Mouse (Mus musculus) left cerebral cortex, adult 11 months (tissue): ENCODE results near the gene Ggta1.
"Not testable (repeated sequence)": the region's sequence is repeated elsewhere in the genome, so short reads cannot be mapped to it uniquely, and the experiment has no call there.

Experiments used
- DNase-seq: peaks from one replicate; pipeline ENCODE4 v3.0.0; 2022; ENCODE audit warnings: low spot score

Ggta1 gene

GRCm38 (mm10) chr2:35460378-35460880 lies 2.6 kb downstream of the Ggta1 start:
- DNase-seq, result no peak

GRCm38 (mm10) chr2:35459316-35459715 lies 3.7 kb downstream of the Ggta1 start:
- no peak for DNase-seq

DNA sequence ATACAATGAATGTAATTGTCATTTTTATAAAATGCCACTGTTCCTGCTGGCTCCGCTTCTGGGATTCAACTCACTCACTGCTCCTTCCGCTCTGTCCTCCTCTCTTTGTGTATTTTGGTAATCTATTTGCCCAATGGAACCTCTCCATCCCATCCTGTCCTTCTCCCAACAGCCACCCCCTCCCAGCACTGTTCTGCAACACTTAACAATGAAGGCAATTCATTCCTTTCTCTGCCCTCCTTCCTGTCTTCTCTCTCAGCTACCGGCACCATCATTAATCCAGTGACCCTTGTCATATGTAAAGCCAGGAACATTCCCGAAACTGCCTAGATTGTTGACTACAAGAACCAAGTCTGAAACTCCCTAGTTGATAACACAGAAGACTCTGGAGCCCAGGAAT lies 4.6 kb downstream of the Ggta1 start:
- no peak for DNase-seq

DNA sequence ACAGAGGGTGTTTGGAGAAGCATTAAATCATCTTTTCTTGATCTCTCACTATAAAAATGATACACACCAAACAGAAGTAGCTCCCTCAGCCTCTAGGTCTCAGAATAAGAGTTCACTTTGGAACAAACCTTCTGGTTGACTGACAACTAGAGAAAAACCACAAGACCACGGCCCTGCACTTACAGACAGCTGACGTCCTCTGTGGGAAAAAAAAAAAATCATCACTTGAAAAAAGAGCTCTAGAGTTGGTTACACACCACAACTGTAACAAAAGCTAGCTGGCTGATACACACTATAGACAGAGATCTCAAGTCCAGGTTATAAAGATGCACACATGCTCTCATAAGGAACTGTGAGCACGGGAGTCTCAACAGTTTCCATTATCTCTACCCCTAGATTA lies 9.3 kb downstream of the Ggta1 start:
- no peak for DNase-seq

GRCm38 (mm10) chr2:35452695-35453094 lies 10.3 kb downstream of the Ggta1 start:
- DNase-seq, result not testable (repeated sequence)

- no peak for DNase-seq
Measured at GRCm38 (mm10) chr2:35451484-35452050, 11.5 kb downstream of the Ggta1 start.

DNA sequence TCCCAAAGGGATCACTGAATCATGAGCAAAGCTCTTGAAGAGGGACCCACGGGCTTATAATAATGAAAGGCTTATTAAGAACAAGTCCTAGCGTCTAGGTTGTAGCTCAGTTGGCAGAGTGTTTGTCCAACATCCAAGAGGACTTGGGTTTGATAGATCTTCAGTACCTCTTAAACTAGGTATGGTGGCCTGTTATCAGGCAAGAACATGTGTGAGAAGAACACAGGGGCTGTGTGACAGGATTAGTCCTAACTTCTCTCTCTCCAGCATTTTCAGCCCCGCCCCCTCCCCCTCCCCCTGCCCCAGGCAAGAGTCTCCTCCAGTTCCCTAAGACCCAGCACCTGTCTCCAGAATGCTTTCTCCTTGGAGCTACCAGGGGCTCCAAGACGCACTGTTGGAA lies 12.2 kb downstream of the Ggta1 start:
- no peak for DNase-seq

- DNase-seq, result no peak
Measured at GRCm38 (mm10) chr2:35449687-35450622, 13.1 kb downstream of the Ggta1 start.

GRCm38 (mm10) chr2:35448914-35449670 lies 13.9 kb downstream of the Ggta1 start:
- no peak for DNase-seq

DNA sequence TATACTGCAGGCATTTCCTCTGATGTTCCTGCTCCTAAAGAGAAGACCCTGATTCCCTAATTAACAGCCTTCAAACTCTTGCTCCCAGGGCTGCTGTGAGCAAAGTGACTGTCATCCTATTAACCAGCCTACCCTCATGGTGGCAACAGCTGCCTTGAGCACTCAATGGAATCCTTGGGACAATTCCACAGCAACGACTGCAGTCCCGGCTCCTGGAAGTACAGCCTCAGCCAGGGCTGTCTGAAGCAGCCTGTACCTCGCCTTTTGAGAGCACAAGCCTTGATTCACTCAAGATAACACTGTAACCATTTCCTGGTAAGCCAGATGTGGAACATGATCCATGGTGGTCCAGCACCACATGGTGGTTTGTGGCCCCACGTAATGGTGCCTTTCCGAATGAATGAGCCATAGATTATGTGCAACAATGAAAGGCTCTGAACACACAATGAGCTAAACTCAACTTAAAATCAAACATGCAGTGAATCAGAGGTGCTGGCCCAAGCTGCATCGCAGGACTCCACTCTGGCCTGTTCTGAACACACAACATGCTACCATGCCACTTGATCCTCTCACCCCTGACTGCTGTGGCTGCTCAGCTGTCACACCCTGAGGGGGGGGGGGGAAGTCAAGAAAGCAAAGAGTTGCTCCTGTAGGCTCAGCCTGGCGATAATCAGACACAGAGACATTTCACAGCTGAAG lies 14.7 kb downstream of the Ggta1 start:
- no peak for DNase-seq

GRCm38 (mm10) chr2:35447453-35447852 lies 15.6 kb downstream of the Ggta1 start:
- DNase-seq, result no peak

- no peak for DNase-seq
Measured at GRCm38 (mm10) chr2:35446798-35447197, 16.2 kb downstream of the Ggta1 start.

DNA sequence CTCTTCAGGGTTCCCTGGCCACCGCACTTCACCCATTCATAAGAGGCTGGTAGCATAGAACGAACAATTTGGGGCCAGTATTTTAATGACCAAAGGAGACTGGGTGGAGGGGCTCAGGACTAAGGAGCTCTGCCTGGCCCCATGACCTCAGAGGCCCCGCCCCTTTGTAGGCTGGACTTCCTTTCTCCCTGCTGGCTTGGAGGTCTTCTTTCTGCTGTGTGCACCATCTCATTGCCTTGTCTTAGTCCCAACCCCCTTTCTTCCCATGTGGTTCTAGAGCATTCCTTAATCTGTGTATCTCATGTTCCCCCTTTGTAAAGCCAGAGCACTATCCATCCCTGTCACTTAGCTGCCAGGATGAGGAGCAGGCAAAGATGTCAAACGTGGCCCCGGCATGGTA lies 16.7 kb downstream of the Ggta1 start:
- no peak for DNase-seq

DNA sequence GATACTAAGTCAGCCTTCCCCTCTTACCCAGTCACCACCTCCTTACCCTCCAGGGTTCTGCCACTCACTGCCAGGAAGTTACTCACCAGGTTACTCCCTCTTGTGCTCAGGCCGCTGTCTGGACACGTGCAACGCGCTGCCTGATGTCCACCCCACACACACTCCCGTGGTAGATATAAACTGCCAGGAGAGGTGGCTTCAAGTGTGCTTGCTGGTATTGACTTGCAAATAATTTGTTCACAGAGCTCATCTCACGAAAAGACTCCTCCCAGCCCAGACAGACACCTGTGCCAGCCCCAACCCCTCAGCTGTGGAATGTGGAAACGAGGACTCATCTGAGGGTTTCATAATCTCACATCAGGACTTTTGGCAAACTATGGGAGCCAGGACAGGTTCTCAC lies 17.4 kb downstream of the Ggta1 start:
- DNase-seq, result no peak

GRCm38 (mm10) chr2:35444764-35445262 lies 18.2 kb downstream of the Ggta1 start:
- DNase-seq, result no peak

- no peak for DNase-seq
Measured at GRCm38 (mm10) chr2:35443981-35444763, 18.9 kb downstream of the Ggta1 start.

DNA sequence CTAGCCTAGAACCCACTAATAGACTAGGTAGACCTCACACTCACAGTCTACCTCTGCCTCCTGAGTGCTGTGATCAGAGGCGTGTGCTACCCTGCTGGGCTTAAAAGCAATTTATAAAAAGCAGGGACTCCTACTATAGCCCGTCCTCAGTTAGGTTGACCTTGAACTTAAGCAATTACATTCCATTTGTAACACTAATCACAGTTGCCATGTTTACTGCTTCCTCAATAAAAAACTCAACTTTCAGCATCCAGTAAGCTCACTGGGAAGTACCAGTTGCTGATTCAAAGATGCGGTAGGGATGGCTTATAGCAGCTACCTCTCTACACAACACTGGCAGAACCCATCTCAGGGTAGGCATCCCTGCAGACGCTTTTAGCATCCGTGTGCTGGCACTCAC lies 19.7 kb downstream of the Ggta1 start:
- no peak for DNase-seq

DNA sequence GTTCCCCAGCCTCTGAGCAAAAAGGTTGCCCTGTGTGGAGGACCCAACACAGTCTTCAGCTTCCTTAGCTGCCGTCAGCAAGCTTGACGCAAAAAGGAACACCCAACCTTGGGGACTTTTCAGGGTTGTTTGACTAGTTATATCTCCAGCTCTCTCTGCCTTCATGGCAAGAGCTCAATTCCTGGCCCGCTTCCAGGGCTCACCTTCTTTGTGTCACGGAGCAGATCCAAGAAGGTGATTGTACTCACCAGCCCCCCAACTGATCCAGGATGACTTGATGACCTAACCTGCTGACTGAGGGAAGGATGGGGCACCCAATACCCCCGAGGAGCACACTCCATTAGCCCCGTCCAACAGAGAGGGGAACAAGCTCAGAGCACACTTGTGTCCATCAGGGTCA lies 21.0 kb downstream of the Ggta1 start:
- DNase-seq, result no peak

DNA sequence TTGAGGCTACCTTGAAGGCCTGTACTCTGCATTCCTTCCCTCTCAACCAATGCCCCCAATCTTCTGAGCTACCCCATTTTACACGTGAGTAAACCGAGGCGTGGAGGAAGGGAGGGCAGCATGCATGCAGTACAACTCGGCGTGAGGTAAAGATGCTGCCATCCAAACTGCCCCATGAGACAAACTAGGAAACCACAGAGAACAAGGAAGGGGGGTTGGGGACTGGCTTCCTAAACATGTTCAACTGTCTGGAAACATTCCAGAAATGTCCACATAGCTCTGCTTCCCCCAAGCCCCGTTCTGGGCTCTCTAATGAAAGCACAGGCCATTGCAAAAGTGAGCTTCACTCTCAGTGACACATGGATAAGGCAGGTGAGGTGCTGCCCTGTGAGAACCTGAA lies 21.6 kb downstream of the Ggta1 start:
- DNase-seq, result no peak

GRCm38 (mm10) chr2:35440480-35440879 lies 22.6 kb downstream of the Ggta1 start:
- no peak for DNase-seq

- DNase-seq, result no peak
Measured at GRCm38 (mm10) chr2:35437796-35438195, 25.2 kb downstream of the Ggta1 start.
